Mouse (Mus musculus): ENCODE measurements around the gene Xpo5. TPM values are rescaled to one million over a fixed set of nuclear protein-coding genes. Genes with fewer than 3 reads are reported as not detected.

The Xpo5 gene
- total and polyA plus RNA-seq, 2 experiments from 2014 or later: 11.7 to 28.9 TPM

DNA sequence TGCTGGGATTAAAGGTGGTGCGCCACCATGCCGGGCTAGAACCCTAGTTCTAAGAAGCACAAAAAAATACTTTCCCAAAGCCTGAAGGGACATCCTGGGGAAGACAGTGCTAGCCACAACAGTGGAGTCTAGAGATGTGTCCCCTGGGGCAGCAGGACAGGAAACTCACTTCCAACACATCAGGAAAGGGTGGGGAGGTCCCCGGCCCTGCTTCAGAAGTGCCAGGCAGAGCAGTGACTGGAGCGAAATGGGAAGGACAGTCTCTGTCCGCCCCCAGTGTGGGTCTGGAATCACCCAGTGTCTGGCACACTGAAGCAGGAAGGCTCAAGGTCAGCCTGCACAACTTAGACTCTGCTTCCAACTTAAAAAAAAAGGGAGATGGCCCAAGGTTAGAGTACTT is 70.1 kb downstream of the Xpo5 start:
- no peaks in the 10 kb centered on the region for H3K27me3 ChIP-seq (ENCODE audit: control insufficient read depth, insufficient read depth, low read length)
- H3K9ac ChIP-seq (replicated peaks; ENCODE audit: low read depth, low read length): no peak overlapping the region
- H3K4me2 ChIP-seq (ENCODE audit: low read depth, low read length): no peak overlapping the region
- 67% methylated on average over 5 of the region's 5 CpGs for WGBS
- DNase-seq (ENCODE audit: low spot score) (no peak), ATAC-seq (ENCODE audit: insufficient read depth, low read depth) (0 out of 2 replicates have a peak, but pooled peaks have one; percentile 25)
- H3K36me3 ChIP-seq (replicated peaks; ENCODE audit: control insufficient read depth, insufficient read depth, low read length): peaks cover 18% of the 10 kb centered on the region
- TF ChIP-seq EP300 (IDR thresholded peaks at IDR 0.05; ENCODE audit: low read depth) (0 out of 2 replicates have a peak, but pooled peaks have one; percentile 23), CTCF (IDR thresholded peaks at IDR 0.05; ENCODE audit: low read depth) (no peak)
- H3K27ac ChIP-seq (ENCODE audit: low read depth): peak overlapping the region; percentile 57; the same call in 1 of the 2 replicates
- H3K9me3 ChIP-seq (replicated peaks; ENCODE audit: control insufficient read depth, low read length): no peaks in the 10 kb centered on the region
- H3K4me1 ChIP-seq (ENCODE audit: control insufficient read depth, insufficient read depth): peaks cover 18% of the 10 kb centered on the region
- H3K4me3 ChIP-seq (ENCODE audit: low read depth, low read length): no peak overlapping the region

GRCm38 (mm10) chr17:46273803-46274236 is 71.2 kb downstream of the Xpo5 start:
- H3K36me3 ChIP-seq (replicated peaks; ENCODE audit: control insufficient read depth, insufficient read depth, low read length): peaks cover 27% of the 10 kb centered on the region

DNA sequence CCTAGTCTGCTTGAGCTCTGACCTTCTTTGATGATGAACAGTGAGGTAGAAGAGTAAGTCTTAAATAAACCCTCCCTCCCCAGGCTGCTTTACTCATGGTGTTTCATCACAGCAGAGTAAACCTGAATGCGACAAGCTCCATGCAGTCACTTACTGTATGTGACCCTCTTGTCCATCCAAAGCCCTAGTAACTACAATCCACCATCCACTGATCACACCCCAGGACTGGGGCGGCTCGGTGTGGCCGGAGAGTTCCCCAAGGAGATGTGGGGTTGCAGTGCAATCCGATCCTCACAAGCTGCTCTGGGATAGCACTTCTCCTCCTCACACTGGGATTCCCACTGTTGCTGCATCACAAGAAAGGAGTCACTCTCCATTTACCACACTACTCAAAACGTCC is 71.9 kb downstream of the Xpo5 start:
- H3K4me3 ChIP-seq (ENCODE audit: low read depth, low read length): no peak overlapping the region
- no peak for ATAC-seq (ENCODE audit: insufficient read depth, low read depth)
- no peak overlapping the region for H3K4me2 ChIP-seq (ENCODE audit: low read depth, low read length)
- peaks cover 18% of the 10 kb centered on the region for H3K4me1 ChIP-seq (ENCODE audit: control insufficient read depth, insufficient read depth)
- DNase-seq (ENCODE audit: low spot score): no peak
- WGBS: 75% methylated on average over 6 of the region's 6 CpGs
- H3K27ac ChIP-seq (ENCODE audit: low read depth): peak overlapping the region; percentile 57
- TF ChIP-seq CTCF (IDR thresholded peaks at IDR 0.05; ENCODE audit: low read depth): no peak
- TF ChIP-seq EP300 (IDR thresholded peaks at IDR 0.05; ENCODE audit: low read depth): no peak
- H3K36me3 ChIP-seq (replicated peaks; ENCODE audit: control insufficient read depth, insufficient read depth, low read length): peaks cover 32% of the 10 kb centered on the region
- H3K9ac ChIP-seq (replicated peaks; ENCODE audit: low read depth, low read length): peak overlapping the region; percentile 33; the same call in 1 of the 2 replicates
- H3K9me3 ChIP-seq (replicated peaks; ENCODE audit: control insufficient read depth, low read length): no peaks in the 10 kb centered on the region
- no peaks in the 10 kb centered on the region for H3K27me3 ChIP-seq (ENCODE audit: control insufficient read depth, insufficient read depth, low read length)

More at GRCm38 (mm10) chr17:46273803-46274236, 71.2 kb downstream of the Xpo5 start:
- Histone ChIP-seq H3K4me3 (ENCODE audit: low read depth, low read length) (no peak overlapping the region), H3K27ac (ENCODE audit: low read depth) (peak overlapping the region; percentile 57), H3K27me3 (ENCODE audit: control insufficient read depth, insufficient read depth, low read length) (no peaks in the 10 kb centered on the region), H3K9ac (replicated peaks; ENCODE audit: low read depth, low read length) (no peak overlapping the region), H3K4me1 (ENCODE audit: control insufficient read depth, insufficient read depth) (peaks cover 18% of the 10 kb centered on the region), H3K9me3 (replicated peaks; ENCODE audit: control insufficient read depth, low read length) (no peaks in the 10 kb centered on the region), H3K4me2 (ENCODE audit: low read depth, low read length) (no peak overlapping the region)
- ATAC-seq (ENCODE audit: insufficient read depth, low read depth) (no peak), DNase-seq (ENCODE audit: low spot score) (no peak)
- TF ChIP-seq EP300 (IDR thresholded peaks at IDR 0.05; ENCODE audit: low read depth) (no peak), CTCF (IDR thresholded peaks at IDR 0.05; ENCODE audit: low read depth) (no peak)
- WGBS: 18% methylated on average over 1 of the region's 1 CpGs

GRCm38 (mm10) chr17:46275034-46275433 is 72.5 kb downstream of the Xpo5 start:
- ATAC-seq (ENCODE audit: insufficient read depth, low read depth) (no peak), DNase-seq (ENCODE audit: low spot score) (no peak)
- no peaks in the 10 kb centered on the region for H3K27me3 ChIP-seq (ENCODE audit: control insufficient read depth, insufficient read depth, low read length)
- H3K9me3 ChIP-seq (replicated peaks; ENCODE audit: control insufficient read depth, low read length): no peaks in the 10 kb centered on the region
- TF ChIP-seq CTCF (IDR thresholded peaks at IDR 0.05; ENCODE audit: low read depth) (no peak), EP300 (IDR thresholded peaks at IDR 0.05; ENCODE audit: low read depth) (no peak)
- H3K36me3 ChIP-seq (replicated peaks; ENCODE audit: control insufficient read depth, insufficient read depth, low read length): peaks cover 35% of the 10 kb centered on the region
- WGBS: 85% methylated on average over 6 of the region's 6 CpGs
- H3K4me3 ChIP-seq (ENCODE audit: low read depth, low read length): no peak overlapping the region
- no peak overlapping the region for H3K9ac ChIP-seq (replicated peaks; ENCODE audit: low read depth, low read length)
- H3K4me2 ChIP-seq (ENCODE audit: low read depth, low read length): no peak overlapping the region
- H3K27ac ChIP-seq (ENCODE audit: low read depth): no peak overlapping the region
- H3K4me1 ChIP-seq (ENCODE audit: control insufficient read depth, insufficient read depth): peaks cover 18% of the 10 kb centered on the region

DNA sequence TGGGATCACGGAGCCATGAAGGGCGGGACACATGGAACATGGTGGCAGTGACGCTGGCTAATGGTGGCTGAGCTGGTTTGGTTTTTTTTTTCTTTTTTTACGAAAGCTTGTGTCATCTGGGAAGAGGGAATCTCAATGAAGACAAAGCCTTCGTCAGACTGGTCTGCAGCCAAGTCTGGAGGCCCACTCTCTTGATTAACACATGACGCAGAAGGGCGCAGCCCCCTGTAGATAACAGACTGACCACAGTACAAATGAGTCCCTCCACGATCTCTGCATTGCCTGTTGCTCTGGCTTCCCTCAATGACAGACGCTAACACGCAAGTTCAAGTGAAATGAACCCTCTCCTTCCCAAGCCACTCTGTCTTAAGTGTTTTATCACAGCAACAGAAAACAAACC is 72.9 kb downstream of the Xpo5 start:
- no peak for DNase-seq (ENCODE audit: low spot score)
- WGBS: 64% methylated on average over 10 of the region's 10 CpGs
- Histone ChIP-seq H3K4me1 (ENCODE audit: control insufficient read depth, insufficient read depth) (peaks cover 15% of the 10 kb centered on the region), H3K4me3 (ENCODE audit: low read depth, low read length) (no peak overlapping the region), H3K9ac (replicated peaks; ENCODE audit: low read depth, low read length) (no peak overlapping the region), H3K9me3 (replicated peaks; ENCODE audit: control insufficient read depth, low read length) (no peaks in the 10 kb centered on the region), H3K27me3 (ENCODE audit: control insufficient read depth, insufficient read depth, low read length) (no peaks in the 10 kb centered on the region), H3K36me3 (replicated peaks; ENCODE audit: control insufficient read depth, insufficient read depth, low read length) (peaks cover 36% of the 10 kb centered on the region), H3K4me2 (ENCODE audit: low read depth, low read length) (no peak overlapping the region), H3K27ac (ENCODE audit: low read depth) (no peak overlapping the region)
- no peak for TF ChIP-seq CTCF (IDR thresholded peaks at IDR 0.05; ENCODE audit: low read depth)
- TF ChIP-seq EP300 (IDR thresholded peaks at IDR 0.05; ENCODE audit: low read depth): no peak
- ATAC-seq (ENCODE audit: insufficient read depth, low read depth): no peak

- H3K4me2 ChIP-seq (ENCODE audit: low read depth, low read length): no peak overlapping the region
- H3K4me1 ChIP-seq (ENCODE audit: control insufficient read depth, insufficient read depth): peaks cover 27% of the 10 kb centered on the region
- H3K27me3 ChIP-seq (ENCODE audit: control insufficient read depth, insufficient read depth, low read length): no peaks in the 10 kb centered on the region
- no peaks in the 10 kb centered on the region for H3K9me3 ChIP-seq (replicated peaks; ENCODE audit: control insufficient read depth, low read length)
- no peak for ATAC-seq (ENCODE audit: insufficient read depth, low read depth)
- 0 out of 2 replicates have a peak overlapping the region, but pooled peaks have one; percentile 23 for H3K9ac ChIP-seq (replicated peaks; ENCODE audit: low read depth, low read length)
- peak overlapping the region; percentile 60 for H3K27ac ChIP-seq (ENCODE audit: low read depth)
- no peak for TF ChIP-seq CTCF (IDR thresholded peaks at IDR 0.05; ENCODE audit: low read depth)
- no peak for TF ChIP-seq EP300 (IDR thresholded peaks at IDR 0.05; ENCODE audit: low read depth)
- DNase-seq (ENCODE audit: low spot score): no peak
- H3K4me3 ChIP-seq (ENCODE audit: low read depth, low read length): no peak overlapping the region
- H3K36me3 ChIP-seq (replicated peaks; ENCODE audit: control insufficient read depth, insufficient read depth, low read length): peaks cover 25% of the 10 kb centered on the region
- 60% methylated on average over 4 of the region's 4 CpGs for WGBS
Observed at GRCm38 (mm10) chr17:46277586-46277985, 75.0 kb downstream of the Xpo5 start.

All from heart, postnatal 0 days (tissue).